Mouse (Mus musculus) forebrain, embryonic 14.5 days (tissue): ENCODE results near the gene Stradb. TPM values are rescaled to one million over a fixed set of nuclear protein-coding genes. Genes with fewer than 3 reads are reported as not detected.

Experiments
- ATAC-seq: fragments of 200-750 bp; cut with Nextera tagmentation; 2 replicates; pipeline ENCODE4 v1.8.0; 2017; ENCODE audit warnings: mild to moderate bottlenecking, moderate library complexity
- DNase-seq: peaks from one replicate; pipeline ENCODE4 v3.0.0-alpha.2; 2015; ENCODE audit warnings: low spot score
- H3K27ac ChIP-seq: fragments of 300-500 bp; sonication (generic); 2 replicates; pipeline ENCODE4 v1.5.1; 2014; ENCODE audit warnings: low read depth, mild to moderate bottlenecking, control low read depth, low read length, moderate library complexity
- H3K27me3 ChIP-seq: fragments of 300-500 bp; sonication (generic); replicated peaks from 2 replicates; pipeline ENCODE4 v1.6.1; 2014; ENCODE audit warnings: low read length, control low read depth, mixed read lengths; ENCODE audit not compliant: control insufficient read depth, insufficient read depth
- H3K36me3 ChIP-seq: fragments of 300-500 bp; sonication (generic); 2 replicates; pipeline ENCODE4 v1.6.1; 2014; ENCODE audit warnings: low read length, control low read depth; ENCODE audit not compliant: control insufficient read depth, insufficient read depth
- H3K4me1 ChIP-seq: fragments of 300-500 bp; sonication (generic); 2 replicates; pipeline ENCODE4 v1.6.1; 2014; ENCODE audit warnings: antibody characterized with exemption, low read length, control low read depth; ENCODE audit not compliant: control insufficient read depth, insufficient read depth
- H3K4me2 ChIP-seq: fragments of 300-500 bp; sonication (generic); 2 replicates; pipeline ENCODE4 v1.6.1; 2014; ENCODE audit warnings: mild to moderate bottlenecking, control low read depth, low read length
- H3K4me3 ChIP-seq: fragments of 300-500 bp; sonication (generic); 2 replicates; pipeline ENCODE4 v1.5.1; 2014; ENCODE audit warnings: low read depth, low read length, control low read depth
- H3K9ac ChIP-seq: fragments of 300-500 bp; sonication (generic); 2 replicates; pipeline ENCODE4 v1.6.1; 2014; ENCODE audit warnings: mild to moderate bottlenecking, low read length, control low read depth, moderate library complexity
- H3K9me3 ChIP-seq: fragments of 300-500 bp; sonication (generic); replicated peaks from 2 replicates; pipeline ENCODE4 v1.6.1; 2016; ENCODE audit warnings: low read length, control low read depth, mixed read lengths; ENCODE audit not compliant: control insufficient read depth
- WGBS: fragments of 180-500 bp; shearing (Covaris S2); extraction: QIAGEN DNeasy Blood & Tissue Kit; methylation state at CpG from one replicate; pipeline ENCODE4 v1.1.7; 2014; 5-methylcytosine and 5-hydroxymethylcytosine counted together
- polyA plus RNA-seq: library from polyadenylated mRNA; unstranded; fragments of >200 nt; fragmentation: Nextera tagmentation; extraction: Ambion mirVana; gene quantifications from 2 replicates; pipeline ENCODE4 v1.2.1, GENCODE M21; 2014

Gene Stradb
- polyA plus RNA-seq, 1 experiment from 2014 or later: 96.7 TPM

DNA sequence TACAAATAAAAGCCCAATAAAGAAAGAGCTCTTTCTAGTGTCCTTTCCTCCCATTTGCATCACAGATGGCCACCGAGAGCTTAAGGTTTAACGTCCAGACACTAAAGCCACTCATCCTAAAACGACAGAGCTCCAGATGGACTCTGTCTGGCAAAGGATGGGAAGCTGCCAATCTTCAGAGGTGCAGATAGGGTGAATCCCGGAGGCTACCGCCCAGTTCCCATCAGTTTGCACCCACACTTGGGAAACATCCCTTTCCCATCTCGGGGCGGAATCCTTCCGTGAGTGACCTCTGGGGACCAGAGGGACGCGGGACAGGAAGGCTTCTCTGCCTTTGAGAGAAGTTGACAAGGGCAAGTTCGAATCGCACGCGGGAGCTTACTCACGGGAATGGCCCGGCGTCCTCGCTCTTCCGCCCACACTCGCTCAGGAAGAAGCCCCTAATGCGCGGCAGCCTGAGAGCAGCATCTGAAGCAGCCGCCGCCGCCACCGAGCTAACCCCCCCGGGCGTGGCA lies 414 bp upstream of the Stradb start:
- Histone ChIP-seq H3K4me3 (peak overlapping the region; percentile 94), H3K9ac (peak overlapping the region; percentile 88), H3K9me3 (no peaks in the 10 kb centered on the region), H3K27me3 (no peaks in the 10 kb centered on the region), H3K4me2 (peak overlapping the region; percentile 54), H3K27ac (peak overlapping the region; percentile 81), H3K4me1 (peaks cover 17% of the 10 kb centered on the region), H3K36me3 (peaks cover 5% of the 10 kb centered on the region; the same call in 1 of the 2 replicates)
- peak; percentile 38 for ATAC-seq
- DNase-seq: peak; percentile 71
- WGBS: under 1% methylated on average over 28 of the region's 28 CpGs

DNA sequence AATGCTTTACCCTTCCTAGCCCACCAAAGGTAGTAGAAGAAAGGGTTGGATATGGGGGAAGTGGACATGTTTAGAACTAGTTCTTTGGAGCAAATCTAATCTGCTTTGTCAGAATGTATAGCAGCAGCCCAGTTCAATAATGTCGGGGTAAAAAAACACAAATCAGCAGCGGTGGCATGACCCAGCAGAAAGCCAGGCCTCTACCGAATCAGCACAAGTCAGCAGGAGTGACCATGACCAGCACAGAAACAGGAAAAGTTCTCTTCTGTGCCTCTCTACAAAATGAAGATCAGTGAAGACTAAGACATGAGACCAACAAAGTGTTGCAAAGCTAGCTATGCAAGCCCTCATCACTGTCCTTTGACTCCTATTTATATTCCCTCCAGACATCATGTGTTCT lies 9.0 kb downstream of the Stradb start:
- WGBS: 81% methylated on average over 3 of the region's 3 CpGs
- H3K9me3 ChIP-seq: no peaks in the 10 kb centered on the region
- H3K9ac ChIP-seq: no peak overlapping the region
- H3K4me1 ChIP-seq: no peaks in the 10 kb centered on the region
- no peak overlapping the region for H3K4me2 ChIP-seq
- H3K27ac ChIP-seq: no peak overlapping the region
- no peak overlapping the region for H3K4me3 ChIP-seq
- peaks cover 49% of the 10 kb centered on the region for H3K36me3 ChIP-seq
- H3K27me3 ChIP-seq: no peaks in the 10 kb centered on the region
- ATAC-seq (no peak), DNase-seq (no peak)

DNA sequence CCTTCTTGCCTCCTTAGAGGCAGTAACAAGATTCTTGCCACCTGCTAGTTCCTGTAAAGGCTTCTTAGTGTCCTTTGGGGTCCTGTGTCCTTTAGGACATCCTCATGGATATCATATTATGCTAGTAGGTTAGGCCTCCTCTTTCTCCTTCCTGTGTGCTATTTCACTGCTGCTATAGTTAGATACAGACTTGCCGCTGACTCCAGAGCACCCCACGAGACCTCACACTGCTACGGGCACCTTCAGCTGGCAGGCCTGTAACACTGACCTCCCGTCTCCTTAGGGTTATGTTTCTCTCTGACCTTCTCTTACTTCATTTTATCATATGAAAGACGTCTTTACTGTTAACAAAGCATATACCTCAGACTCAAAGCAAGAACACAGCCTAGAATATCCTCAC lies 11.3 kb downstream of the Stradb start:
- no peaks in the 10 kb centered on the region for H3K9me3 ChIP-seq
- no peak for ATAC-seq
- 86% methylated on average over 5 of the region's 5 CpGs for WGBS

DNA sequence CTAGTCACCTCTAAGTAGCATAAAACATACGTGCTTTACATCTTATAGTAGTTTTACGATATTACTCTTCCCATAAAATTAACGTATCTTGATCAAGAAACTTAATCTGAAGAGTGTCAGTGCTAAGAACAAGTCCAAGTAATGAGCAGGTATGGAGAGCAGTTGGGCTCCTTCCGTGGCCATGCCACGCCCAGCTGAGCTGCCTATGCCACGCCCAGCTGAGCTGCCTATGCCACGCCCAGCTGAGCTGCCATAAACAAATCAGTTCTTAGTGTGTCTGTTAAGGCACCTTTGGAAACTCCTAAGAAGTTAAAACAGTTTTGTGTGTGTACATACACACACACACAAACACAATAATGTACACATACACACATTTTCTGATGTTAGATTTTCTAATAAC lies 19.8 kb downstream of the Stradb start:
- Histone ChIP-seq H3K4me3 (no peak overlapping the region), H3K4me1 (no peaks in the 10 kb centered on the region), H3K27me3 (no peaks in the 10 kb centered on the region), H3K4me2 (no peak overlapping the region), H3K27ac (no peak overlapping the region), H3K9ac (no peak overlapping the region), H3K9me3 (no peaks in the 10 kb centered on the region), H3K36me3 (peaks cover 36% of the 10 kb centered on the region)
- ATAC-seq (no peak), DNase-seq (no peak)
- WGBS: 89% methylated on average over 7 of the region's 7 CpGs

More for the DNA sequence above, 11.3 kb downstream of the Stradb start:
- H3K4me2 ChIP-seq: no peak overlapping the region
- no peak overlapping the region for H3K27ac ChIP-seq
- no peaks in the 10 kb centered on the region for H3K4me1 ChIP-seq
- DNase-seq: no peak
- H3K36me3 ChIP-seq: peaks cover 53% of the 10 kb centered on the region
- H3K27me3 ChIP-seq: no peaks in the 10 kb centered on the region
- no peak overlapping the region for H3K4me3 ChIP-seq
- H3K9ac ChIP-seq: no peak overlapping the region

DNA sequence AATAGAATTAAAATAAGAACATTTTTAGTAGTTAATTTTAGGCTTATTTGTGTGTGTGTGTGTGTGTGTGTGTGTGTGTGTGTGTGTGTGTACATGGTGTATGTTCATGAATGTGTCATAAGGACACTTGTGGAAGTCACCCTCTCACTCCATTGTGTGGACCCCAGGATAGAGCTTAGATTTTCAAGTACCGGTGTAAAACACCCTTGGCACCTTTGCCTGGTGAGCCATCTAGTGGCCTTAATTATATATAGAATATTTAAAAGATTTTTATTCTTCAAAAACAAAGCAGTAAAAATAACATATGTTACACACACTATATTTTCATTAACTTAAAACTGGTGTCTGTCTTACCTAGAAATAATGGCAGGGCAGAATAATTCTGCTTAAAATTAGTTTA lies 20.4 kb downstream of the Stradb start:
- no peak for ATAC-seq
- 13% methylated on average over 1 of the region's 1 CpGs for WGBS

DNA sequence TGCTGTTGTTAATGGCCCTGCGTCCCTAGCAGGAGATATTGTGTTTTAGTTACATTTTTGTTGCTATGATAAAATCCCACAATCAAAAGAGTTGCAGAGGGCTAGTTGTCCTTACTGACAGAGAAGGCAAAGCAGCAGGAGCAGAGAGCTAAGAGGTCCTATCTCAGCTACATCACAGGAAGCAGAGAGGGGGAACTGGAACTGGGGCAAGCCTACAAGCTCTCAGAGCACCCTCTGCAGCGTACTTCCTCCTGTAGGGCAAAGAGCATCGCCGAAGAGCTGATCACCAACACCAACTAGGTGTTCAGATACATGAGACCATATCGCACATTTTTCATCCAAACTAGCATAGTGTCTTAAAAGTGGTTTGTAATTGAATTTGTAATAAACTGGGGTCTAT lies 22.0 kb downstream of the Stradb start:
- no peak for DNase-seq
- no peak for ATAC-seq
- no peak overlapping the region for H3K27ac ChIP-seq
- peaks cover 28% of the 10 kb centered on the region for H3K36me3 ChIP-seq
- H3K27me3 ChIP-seq: no peaks in the 10 kb centered on the region
- H3K9ac ChIP-seq: no peak overlapping the region
- 86% methylated on average over 5 of the region's 5 CpGs for WGBS
- no peaks in the 10 kb centered on the region for H3K4me1 ChIP-seq
- H3K4me2 ChIP-seq: no peak overlapping the region
- no peak overlapping the region for H3K4me3 ChIP-seq
- H3K9me3 ChIP-seq: no peaks in the 10 kb centered on the region

More for the DNA sequence above, 20.4 kb downstream of the Stradb start:
- Histone ChIP-seq H3K9ac (no peak overlapping the region), H3K9me3 (no peaks in the 10 kb centered on the region), H3K4me1 (no peaks in the 10 kb centered on the region), H3K27me3 (no peaks in the 10 kb centered on the region), H3K36me3 (peaks cover 31% of the 10 kb centered on the region), H3K4me3 (no peak overlapping the region), H3K27ac (no peak overlapping the region), H3K4me2 (no peak overlapping the region)
- DNase-seq: peak; percentile 43

DNA sequence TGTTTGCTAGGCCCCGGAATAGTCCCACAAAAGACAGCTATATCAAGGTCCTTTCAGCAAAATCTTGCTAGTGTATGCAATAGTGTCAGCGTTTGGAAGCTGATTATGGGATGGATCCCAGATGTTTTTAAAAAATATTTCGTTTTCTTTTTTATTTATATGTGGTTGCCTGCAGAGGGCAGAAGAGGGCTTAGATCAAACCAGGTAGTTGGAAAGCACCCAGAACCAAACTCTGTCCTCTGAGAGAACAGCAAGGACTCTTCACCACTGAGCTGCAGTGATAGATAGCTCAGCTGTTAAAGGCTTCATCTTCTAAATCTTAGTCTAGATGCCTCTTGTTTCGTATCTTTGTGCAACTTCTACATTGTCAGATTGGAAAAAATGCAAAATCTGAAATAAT lies 35.9 kb downstream of the Stradb start:
- Histone ChIP-seq H3K27me3 (no peaks in the 10 kb centered on the region), H3K9me3 (no peaks in the 10 kb centered on the region), H3K27ac (no peak overlapping the region), H3K9ac (no peak overlapping the region), H3K4me1 (no peaks in the 10 kb centered on the region), H3K36me3 (no peaks in the 10 kb centered on the region), H3K4me3 (no peak overlapping the region), H3K4me2 (no peak overlapping the region)
- DNase-seq (peak; percentile 42), ATAC-seq (no peak)
- 45% methylated on average over 4 of the region's 4 CpGs for WGBS

DNA sequence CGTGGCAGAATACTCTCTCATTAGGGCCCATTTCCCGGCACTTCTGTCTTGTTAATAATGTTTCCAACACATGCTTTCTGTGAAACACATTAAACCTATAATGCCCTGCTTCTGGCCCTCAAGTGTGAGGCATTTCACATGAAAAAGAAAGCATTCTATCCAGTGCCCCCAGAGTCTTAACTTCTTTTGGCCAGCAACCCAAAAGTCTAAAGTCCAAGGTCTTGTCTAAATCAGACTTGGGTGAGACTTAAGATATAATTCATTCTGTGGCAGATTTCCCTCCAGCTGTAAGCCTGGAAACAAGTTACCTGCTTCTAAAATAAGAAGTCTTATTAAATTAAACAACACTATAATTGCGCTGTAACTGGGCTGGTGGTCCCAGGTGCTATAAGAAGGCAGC lies 48.2 kb downstream of the Stradb start:
- no peak overlapping the region for H3K4me3 ChIP-seq
- H3K27ac ChIP-seq: no peak overlapping the region
- 66% methylated on average over 3 of the region's 3 CpGs for WGBS
- no peaks in the 10 kb centered on the region for H3K27me3 ChIP-seq
- H3K9ac ChIP-seq: no peak overlapping the region
- ATAC-seq (no peak), DNase-seq (no peak)
- H3K9me3 ChIP-seq: no peaks in the 10 kb centered on the region
- H3K4me2 ChIP-seq: no peak overlapping the region
- no peaks in the 10 kb centered on the region for H3K36me3 ChIP-seq
- no peaks in the 10 kb centered on the region for H3K4me1 ChIP-seq

GRCm38 (mm10) chr1:59037723-59038122 lies 64.4 kb downstream of the Stradb start:
- Histone ChIP-seq H3K4me3 (no peak overlapping the region), H3K27me3 (no peaks in the 10 kb centered on the region), H3K4me2 (no peak overlapping the region), H3K27ac (no peak overlapping the region), H3K9me3 (no peaks in the 10 kb centered on the region), H3K9ac (no peak overlapping the region), H3K36me3 (no peaks in the 10 kb centered on the region), H3K4me1 (no peaks in the 10 kb centered on the region)
- no peak for DNase-seq
- no peak for ATAC-seq
- 73% methylated on average over 5 of the region's 5 CpGs for WGBS
